Mouse (Mus musculus): ENCODE results near the gene Vsx1.

The Vsx1 gene

GRCm38 (mm10) chr2:150667065-150667819 lies 21.9 kb downstream of the Vsx1 start:
- DNase-seq (ENCODE audit: low read depth): peak; percentile 87

DNA sequence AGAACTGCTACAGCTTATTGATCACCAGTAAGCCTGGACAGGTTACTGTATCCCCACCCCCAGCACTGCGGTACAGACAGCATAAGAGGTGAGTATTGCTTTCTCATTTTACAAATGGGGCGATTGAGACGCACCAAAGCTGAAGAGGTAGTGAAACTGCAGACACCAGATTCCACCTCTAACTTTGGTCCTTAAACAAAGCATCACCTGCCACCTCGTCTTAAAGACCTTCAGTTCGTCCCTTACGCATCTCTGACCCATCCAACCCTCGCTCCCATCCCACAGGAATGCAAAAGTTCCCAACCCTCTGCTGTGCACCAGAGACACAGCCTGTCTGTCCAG lies 22.5 kb downstream of the Vsx1 start:
- DNase-seq (ENCODE audit: low read depth): no peak

DNA sequence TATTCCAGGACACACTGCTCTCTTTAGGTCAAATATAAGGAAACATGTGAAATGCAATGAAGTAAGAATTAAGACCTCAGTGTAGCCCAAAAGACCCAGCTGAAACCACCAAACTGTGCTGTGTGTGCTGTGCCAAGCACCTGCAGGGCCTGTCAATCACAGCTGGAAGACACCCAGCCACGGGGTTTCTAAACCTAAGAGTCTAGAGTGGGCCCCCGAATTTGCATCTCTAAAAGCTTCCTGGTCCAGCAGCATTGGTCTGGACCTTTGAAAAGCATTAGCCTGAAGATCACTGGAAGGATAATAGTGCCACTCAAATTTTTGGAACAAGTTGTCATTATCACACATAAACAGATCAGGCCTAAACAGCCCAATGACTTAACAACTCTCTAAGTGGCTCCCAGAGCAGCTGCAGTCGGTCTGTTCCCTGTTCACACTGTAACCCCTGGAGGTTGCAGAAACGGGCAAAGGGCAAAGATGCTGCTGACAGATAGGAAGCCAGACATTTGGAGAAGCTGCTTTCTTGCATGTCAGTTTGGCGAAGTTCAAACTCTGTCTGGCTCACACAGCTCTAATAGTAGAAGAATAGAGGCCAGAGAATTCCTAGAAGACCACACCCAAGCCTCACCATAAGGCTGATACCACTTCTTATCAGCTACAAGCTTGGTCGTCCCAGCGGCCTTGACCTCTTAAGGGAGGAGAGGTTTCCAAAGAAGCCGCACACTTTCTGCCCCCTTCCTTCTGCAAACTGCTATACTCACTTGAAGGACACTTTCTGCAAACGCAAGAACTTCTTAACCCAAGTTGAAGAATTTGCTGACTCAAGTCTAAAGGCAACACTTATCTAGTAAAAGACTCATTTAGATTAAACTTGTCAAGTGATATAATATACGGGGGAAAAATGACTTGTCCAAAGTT lies 23.4 kb downstream of the Vsx1 start:
- no peak for DNase-seq (ENCODE audit: low read depth)

GRCm38 (mm10) chr2:150665006-150665405 lies 24.2 kb downstream of the Vsx1 start:
- DNase-seq (ENCODE audit: low read depth): no peak

DNA sequence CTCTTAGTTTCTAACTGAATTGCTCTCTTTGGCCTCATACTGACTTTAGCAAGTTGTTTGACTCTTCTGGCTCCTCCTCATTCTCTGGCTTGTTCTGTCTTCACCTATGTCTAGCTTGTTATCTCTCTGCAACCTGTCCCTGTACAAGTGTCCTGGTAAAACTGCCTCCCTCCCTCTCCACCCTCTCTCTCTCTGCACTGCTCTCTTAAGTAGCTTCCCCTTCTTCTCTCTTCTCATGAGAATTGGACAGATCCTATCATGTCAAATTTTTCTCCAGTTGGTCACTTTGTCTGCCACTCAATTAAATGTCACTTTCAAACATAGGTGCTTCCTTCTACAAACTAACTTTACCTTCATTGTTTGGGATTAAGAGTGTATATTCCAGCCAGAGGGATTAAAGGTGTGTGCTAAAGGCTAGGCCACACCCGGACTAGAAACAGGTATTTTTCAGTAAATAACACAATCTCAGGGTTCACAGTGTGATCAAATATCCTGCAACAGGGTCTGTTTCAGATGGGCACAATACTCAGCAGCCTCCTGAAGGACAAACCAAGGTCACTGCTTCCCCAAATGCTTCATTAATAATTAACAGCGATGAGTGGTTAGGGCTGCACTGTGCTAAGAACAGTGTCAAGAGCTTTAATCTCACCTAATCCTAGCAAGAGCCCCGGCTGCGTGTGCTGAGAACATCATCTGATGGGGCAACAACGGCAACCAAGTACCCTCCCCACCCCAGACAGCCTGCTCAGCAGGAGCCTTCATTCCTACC lies 24.8 kb downstream of the Vsx1 start:
- no peak for DNase-seq (ENCODE audit: low read depth)

GRCm38 (mm10) chr2:150663255-150663654 lies 25.9 kb downstream of the Vsx1 start:
- no peak for DNase-seq (ENCODE audit: low read depth)

DNA sequence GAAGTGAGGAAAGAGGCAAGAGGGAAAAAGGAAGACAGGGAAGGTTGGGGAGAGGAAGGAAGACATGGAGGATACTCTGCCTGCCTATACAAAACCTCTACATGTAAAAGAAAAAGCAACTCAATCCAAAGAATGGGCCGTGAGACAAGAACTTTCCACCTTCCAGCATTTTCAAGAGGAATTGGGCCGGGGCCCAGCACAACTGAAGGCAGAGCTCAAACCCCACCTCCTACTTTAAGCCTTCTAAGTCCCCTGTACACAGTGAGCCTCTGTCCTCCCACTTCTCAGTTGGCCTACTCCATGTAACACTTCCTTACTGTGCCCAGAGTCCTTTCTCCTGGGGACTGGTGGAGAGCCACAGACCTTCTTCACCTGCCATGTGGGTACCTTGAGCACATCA lies 27.2 kb downstream of the Vsx1 start:
- DNase-seq (ENCODE audit: low read depth): no peak

- DNase-seq (ENCODE audit: low read depth): no peak
Measured at GRCm38 (mm10) chr2:150660668-150661451, 28.3 kb downstream of the Vsx1 start.

GRCm38 (mm10) chr2:150660049-150660448 lies 29.1 kb downstream of the Vsx1 start:
- no peak for DNase-seq (ENCODE audit: low read depth)

GRCm38 (mm10) chr2:150656975-150657768 lies 32.0 kb downstream of the Vsx1 start:
- no peak for DNase-seq (ENCODE audit: low read depth)

DNA sequence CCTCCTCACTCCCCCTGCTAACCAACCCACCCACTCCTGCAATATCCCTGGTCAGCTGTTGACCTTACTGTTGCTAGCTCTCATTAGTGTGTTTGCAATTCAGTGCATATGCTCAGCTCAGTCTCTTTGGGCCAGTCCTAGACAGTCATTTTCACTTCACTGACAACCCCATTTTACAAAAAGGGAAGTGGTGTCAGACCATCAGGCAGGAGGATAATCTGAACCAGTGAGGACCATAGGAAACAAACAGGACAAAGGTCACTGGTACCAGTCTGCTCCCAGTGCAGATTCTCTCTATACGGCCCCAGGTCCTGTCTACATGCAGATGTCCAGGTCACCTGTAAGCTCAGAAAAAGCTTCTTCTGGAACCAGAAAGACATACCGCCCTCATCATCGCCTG lies 33.0 kb downstream of the Vsx1 start:
- DNase-seq (ENCODE audit: low read depth): no peak

- no peak for DNase-seq (ENCODE audit: low read depth)
Measured at GRCm38 (mm10) chr2:150655290-150655689, 33.9 kb downstream of the Vsx1 start.

DNA sequence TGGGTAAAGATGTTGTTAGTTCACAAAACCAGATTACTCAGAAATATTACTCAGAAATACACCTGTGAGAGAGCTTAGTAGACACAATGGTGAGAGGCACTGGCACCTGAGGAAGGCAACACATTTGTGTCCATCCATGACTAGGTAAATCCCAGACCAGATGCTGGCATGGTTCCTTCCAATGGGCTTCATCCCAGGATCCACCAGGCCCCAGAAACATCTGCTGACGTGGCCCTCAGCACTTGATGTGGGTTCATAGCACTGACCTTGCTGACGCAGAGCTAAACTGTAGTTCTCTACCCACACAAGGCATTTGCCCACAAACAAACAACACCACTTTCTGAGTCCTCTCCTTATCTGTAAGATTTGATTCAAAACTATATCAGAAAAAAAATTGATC lies 34.3 kb downstream of the Vsx1 start:
- no peak for DNase-seq (ENCODE audit: low read depth)

- no peak for DNase-seq (ENCODE audit: low read depth)
Measured at GRCm38 (mm10) chr2:150651366-150651765, 37.8 kb downstream of the Vsx1 start.

DNA sequence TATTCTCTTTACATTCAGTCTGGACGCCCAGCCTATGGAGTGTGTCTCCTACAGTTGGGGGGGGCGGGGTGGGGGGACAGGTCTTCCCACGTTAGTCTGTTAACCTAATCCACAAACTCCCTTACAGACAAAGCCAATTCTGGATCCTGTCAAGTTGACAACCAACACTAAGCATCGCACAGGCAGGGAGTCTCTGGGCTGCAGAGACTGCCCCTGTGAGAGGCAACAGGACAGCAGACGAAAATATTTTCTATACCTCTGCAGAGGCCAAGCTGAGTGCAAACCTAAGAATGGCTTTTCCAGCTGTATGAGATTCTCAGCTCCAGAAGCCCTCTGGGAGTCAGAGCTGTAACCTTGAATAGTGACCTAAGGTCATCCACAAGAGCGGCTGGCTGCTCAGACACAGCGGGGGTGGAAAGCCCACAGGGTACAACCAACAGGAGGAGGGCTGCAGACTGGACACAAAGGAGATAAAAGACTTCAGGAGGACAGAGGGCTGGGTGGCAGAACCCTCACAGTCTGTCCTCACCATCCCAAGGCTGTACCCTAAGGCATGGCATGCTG lies 38.6 kb downstream of the Vsx1 start:
- no peak for DNase-seq (ENCODE audit: low read depth)

DNA sequence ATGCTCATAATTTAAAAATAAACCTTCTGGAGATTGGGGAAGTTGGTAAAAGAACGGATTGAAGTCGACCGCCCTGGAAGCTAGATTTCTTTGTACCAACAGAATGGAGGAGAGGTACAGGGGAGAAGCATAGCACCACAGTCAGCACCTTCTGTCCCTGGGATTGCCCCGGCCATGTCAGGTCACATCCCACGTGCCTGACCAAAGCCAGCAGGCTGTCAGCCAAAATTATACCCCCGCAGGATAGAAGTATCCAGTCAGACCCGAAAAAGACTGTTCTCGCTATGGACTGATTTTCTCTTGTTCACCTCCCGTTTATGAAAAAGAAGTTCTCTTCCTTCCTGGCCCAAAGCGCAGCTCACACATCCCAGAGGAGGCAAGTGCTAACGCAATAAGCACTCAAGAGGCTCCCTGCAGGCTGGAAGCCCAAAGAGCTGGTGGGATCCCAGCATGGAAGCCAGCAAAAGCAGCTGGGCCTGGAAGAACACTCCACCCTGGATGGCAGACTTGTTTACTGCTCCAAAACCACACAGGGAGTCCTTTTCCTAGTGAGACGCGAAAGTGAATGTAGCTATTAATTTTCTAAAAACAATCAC lies 40.8 kb downstream of the Vsx1 start:
- DNase-seq (ENCODE audit: low read depth): no peak

- DNase-seq (ENCODE audit: low read depth): no peak
Measured at GRCm38 (mm10) chr2:150647681-150648299, 41.4 kb downstream of the Vsx1 start.

DNA sequence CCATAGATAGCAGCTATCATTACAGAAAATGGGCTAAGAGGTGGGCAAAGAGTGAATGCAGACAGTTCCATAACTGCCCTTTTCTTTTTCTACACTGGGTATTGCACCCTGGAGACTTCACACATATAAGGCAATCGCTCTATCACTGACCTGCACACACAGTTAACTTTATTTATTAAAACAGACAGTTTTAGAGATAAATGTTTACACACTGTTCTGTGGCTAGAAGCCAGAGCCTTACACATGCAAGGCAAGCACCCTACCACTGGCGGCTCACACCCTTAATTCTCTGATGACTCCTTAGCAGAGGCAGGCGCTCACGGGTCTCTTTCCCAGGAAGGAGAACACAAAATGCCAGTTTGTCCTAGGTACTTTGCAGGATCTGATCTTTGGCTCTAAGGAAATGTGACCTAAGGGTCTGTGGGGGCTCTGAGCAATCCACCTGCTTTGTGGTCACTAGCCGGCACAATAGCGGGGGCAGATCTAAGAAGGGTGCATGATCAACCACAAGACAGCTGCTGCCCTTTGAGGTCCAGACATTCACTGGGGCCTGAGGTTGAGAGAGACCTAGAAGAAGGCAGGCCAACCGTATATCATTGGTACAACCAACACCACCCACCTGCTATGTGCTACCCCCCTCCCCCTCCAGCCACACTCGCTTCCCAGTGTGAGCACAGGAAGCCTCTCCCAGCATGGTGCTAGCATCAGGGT lies 42.6 kb downstream of the Vsx1 start:
- no peak for DNase-seq (ENCODE audit: low read depth)

GRCm38 (mm10) chr2:150645225-150645624 lies 43.9 kb downstream of the Vsx1 start:
- DNase-seq (ENCODE audit: low read depth): no peak

Measured in naive thymus-derived CD4-positive, alpha-beta T cell, adult 2 months (primary cell).